In the genomic region with DNA sequence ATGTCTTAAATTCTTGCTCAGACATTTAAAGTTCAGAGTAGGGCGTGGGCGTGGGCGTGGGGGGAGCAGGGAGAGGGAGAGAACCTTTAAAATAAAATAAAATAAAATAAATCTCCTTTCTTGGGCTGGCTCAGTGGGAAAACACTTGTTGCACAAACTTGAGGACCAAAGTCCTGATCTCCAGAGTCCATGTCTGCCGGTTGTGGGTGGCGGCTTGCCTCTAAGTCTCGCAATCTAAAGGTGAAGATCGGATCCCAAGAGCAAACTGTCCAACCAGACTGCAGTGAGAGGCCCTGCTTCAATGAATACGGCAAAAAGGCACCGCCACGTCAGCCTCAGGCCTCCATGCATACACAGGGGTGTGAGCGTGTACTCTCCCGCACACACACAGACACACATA, we compare ENCODE assay signal across 15 mouse cellular contexts. TPM values are rescaled to one million over a fixed set of nuclear protein-coding genes. Genes with fewer than 3 reads are reported as not detected.
DNase-seq lines count a peak whose midpoint lies in the region; ATAC-seq and TF ChIP-seq lines count a peak whose summit lies in the region.
"Had no signal": no experiment of that assay in that cellular context is flagged by ENCODE, and none has a peak within 500 bp of the region (broad histone marks: within the 10 kb centered on the region; RNA-seq: fewer than 3 reads in every experiment).

No protein-coding gene starts in this region.

- no peak for TF ChIP-seq CTCF in stomach, postnatal 0 days (IDR thresholded peaks at IDR 0.05; ENCODE audit: low read depth)

- DNase-seq in kidney, adult 18-20 months, result peak; percentile 35
- no peak for DNase-seq in kidney, adult 11 months
- DNase-seq in stomach, postnatal 0 days (ENCODE audit: low spot score), result no peak
- DNase-seq in kidney, postnatal 4 days, result peak; percentile 34 to 53
- DNase-seq in frontal cortex, postnatal 14 days (ENCODE audit: low spot score in 2 of 2), result no peak
- no peak for DNase-seq in spleen, adult 12 weeks (ENCODE audit: low spot score)
- DNase-seq in hindbrain, embryonic 11.5 days (ENCODE audit: low spot score), result no peak
- DNase-seq: cerebellum, adult 11-12 months; thymus, postnatal 25 days had no signal

- no peak overlapping the region for H3K4me3 ChIP-seq in stomach, embryonic 14.5 days (ENCODE audit: low read depth, low read length)
- no peak overlapping the region for H3K4me3 ChIP-seq in stomach, postnatal 0 days (ENCODE audit: low read depth, low read length)
- H3K4me3 ChIP-seq in hindbrain, embryonic 11.5 days (ENCODE audit: low read depth, low read length), result no peak overlapping the region
- H3K4me3 ChIP-seq: heart, embryonic 10.5 days; hindbrain, embryonic 12.5 days; neural tube, embryonic 13.5 days had no signal

- H3K27ac ChIP-seq in stomach, embryonic 14.5 days (ENCODE audit: low read length), result 0 out of 2 replicates have a peak overlapping the region, but pooled peaks have one; percentile 15
- no peak overlapping the region for H3K27ac ChIP-seq in stomach, postnatal 0 days (replicated peaks)
- H3K27ac ChIP-seq in hindbrain, embryonic 11.5 days (ENCODE audit: low read depth, low read length), result no peak overlapping the region
- H3K27ac ChIP-seq: heart, embryonic 10.5 days; hindbrain, embryonic 12.5 days; neural tube, embryonic 13.5 days had no signal

- TF ChIP-seq EP300 in stomach, postnatal 0 days (optimal IDR thresholded peaks at IDR 0.05), result no peak

- H3K27me3 ChIP-seq in stomach, embryonic 14.5 days (ENCODE audit: control insufficient read depth, insufficient read depth, low read length), result no peaks in the 10 kb centered on the region
- no peaks in the 10 kb centered on the region for H3K27me3 ChIP-seq in stomach, postnatal 0 days (ENCODE audit: control insufficient read depth, insufficient read depth, low read length)
- H3K27me3 ChIP-seq in hindbrain, embryonic 11.5 days (ENCODE audit: control insufficient read depth, insufficient read depth, low read length), result no peaks in the 10 kb centered on the region
- H3K27me3 ChIP-seq: hindbrain, embryonic 12.5 days; neural tube, embryonic 13.5 days had no signal

- 75% methylated on average over 12 of the region's 12 CpGs for WGBS in stomach, embryonic 14.5 days
- WGBS in stomach, postnatal 0 days, result 65% methylated on average over 12 of the region's 12 CpGs
- WGBS in hindbrain, embryonic 11.5 days, result 79% methylated on average over 12 of the region's 12 CpGs

- peaks cover 9% of the 10 kb centered on the region for H3K4me1 ChIP-seq in stomach, embryonic 14.5 days (ENCODE audit: control insufficient read depth, insufficient read depth, low read length)
- no peaks in the 10 kb centered on the region for H3K4me1 ChIP-seq in stomach, postnatal 0 days (replicated peaks; ENCODE audit: control insufficient read depth, insufficient read depth)
- H3K4me1 ChIP-seq in hindbrain, embryonic 11.5 days (replicated peaks; ENCODE audit: control insufficient read depth, insufficient read depth, low read length), result 0 out of 2 replicates have a peak, but pooled peaks cover 2% of the 10 kb centered on the region

- H3K9ac ChIP-seq in stomach, embryonic 14.5 days (replicated peaks; ENCODE audit: low read depth, low read length), result no peak overlapping the region
- H3K9ac ChIP-seq in stomach, postnatal 0 days (ENCODE audit: low read length), result no peak overlapping the region
- no peak overlapping the region for H3K9ac ChIP-seq in hindbrain, embryonic 11.5 days (ENCODE audit: low read depth, low read length)
- H3K9ac ChIP-seq: hindbrain, embryonic 12.5 days; neural tube, embryonic 13.5 days had no signal

- no peaks in the 10 kb centered on the region for H3K9me3 ChIP-seq in stomach, embryonic 14.5 days (ENCODE audit: control insufficient read depth, low read depth, low read length)
- H3K9me3 ChIP-seq in stomach, postnatal 0 days (ENCODE audit: control insufficient read depth, low read length), result no peaks in the 10 kb centered on the region
- no peaks in the 10 kb centered on the region for H3K9me3 ChIP-seq in hindbrain, embryonic 11.5 days (ENCODE audit: control insufficient read depth, low read length)
- H3K9me3 ChIP-seq: heart, embryonic 10.5 days; hindbrain, embryonic 12.5 days; neural tube, embryonic 13.5 days had no signal

- H3K4me2 ChIP-seq in stomach, embryonic 14.5 days (replicated peaks; ENCODE audit: low read depth, low read length), result no peak overlapping the region
- H3K4me2 ChIP-seq in stomach, postnatal 0 days (replicated peaks; ENCODE audit: low read depth), result no peak overlapping the region
- no peak overlapping the region for H3K4me2 ChIP-seq in hindbrain, embryonic 11.5 days (replicated peaks; ENCODE audit: low read depth, low read length)
- H3K4me2 ChIP-seq: hindbrain, embryonic 12.5 days; neural tube, embryonic 13.5 days had no signal

- no peaks in the 10 kb centered on the region for H3K36me3 ChIP-seq in stomach, embryonic 14.5 days (ENCODE audit: control insufficient read depth, insufficient read depth, low read length)
- no peaks in the 10 kb centered on the region for H3K36me3 ChIP-seq in stomach, postnatal 0 days (ENCODE audit: control insufficient read depth, insufficient read depth, low read length)
- no peaks in the 10 kb centered on the region for H3K36me3 ChIP-seq in hindbrain, embryonic 11.5 days (ENCODE audit: control insufficient read depth, insufficient read depth, low read length)
- H3K36me3 ChIP-seq: heart, embryonic 10.5 days; hindbrain, embryonic 12.5 days; neural tube, embryonic 13.5 days had no signal

- ATAC-seq in stomach, embryonic 14.5 days (ENCODE audit: insufficient number of reproducible peaks, insufficient read depth, low FRiP score, low read depth), result no peak
- no peak for ATAC-seq in stomach, postnatal 0 days (ENCODE audit: low FRiP score, low TSS enrichment)
- ATAC-seq in hindbrain, embryonic 11.5 days (ENCODE audit: low FRiP score), result no peak
- ATAC-seq: activated CD4-positive, CD25-positive, alpha-beta regulatory T cell, adult 4 months; midbrain, embryonic 16.5 days had no signal

RNA-seq across cellular contexts. Expression of gene Ctdspl, which starts 13.6 kb away (rescaled TPM):
- polyA plus RNA-seq in stomach, embryonic 14.5 days (2014; fragmentation: Nextera tagmentation; extraction: Ambion mirVana), result 26.6 and 26.7 TPM in 2 replicates
- 7.4 and 9.0 TPM in 2 replicates for polyA plus RNA-seq in stomach, postnatal 0 days (2015; fragmentation: Nextera tagmentation; extraction: Ambion mirVana)
- 8.1 TPM in 2 replicates for polyA plus RNA-seq in hindbrain, embryonic 11.5 days (2014; fragmentation: Nextera tagmentation; extraction: Ambion mirVana)

Comparison
In these comparisons a context has a peak if more than half of its experiments do, and no peak if none do; other contexts are left out.
1. DNase-seq: peak in kidney, adult 18-20 months (single experiment) and kidney, postnatal 4 days (2 of 2); none in kidney, adult 11 months (single experiment), stomach, postnatal 0 days (single experiment), frontal cortex, postnatal 14 days (0 of 2), spleen, adult 12 weeks (single experiment) and hindbrain, embryonic 11.5 days (single experiment).